Mouse (Mus musculus) spleen, adult 2 months (tissue): ENCODE measurements around the gene Foxe3.

ENCODE experiments used
- CTCF ChIP-seq: fragments of 200-500 bp; IDR thresholded peaks from 2 replicates; pipeline ENCODE4 v1.5.1; 2011; ENCODE audit warnings: mild to moderate bottlenecking, inconsistent platforms; ENCODE audit not compliant: insufficient read depth, insufficient read length, insufficient replicate concordance; ENCODE audit errors: extremely low read depth
- POLR2A ChIP-seq: fragments of 200-500 bp; IDR thresholded peaks from 2 replicates; pipeline ENCODE4 v1.6.1; 2011; ENCODE audit warnings: low read depth, low read length, inconsistent platforms

- no peak for TF ChIP-seq POLR2A
- no peak for TF ChIP-seq CTCF
These were observed 11.7 kb upstream of the Foxe3 start for GRCm38 (mm10) chr4:114937459-114938047.
